ENCODE assay signal across 13 mouse cellular contexts in the genomic region with DNA sequence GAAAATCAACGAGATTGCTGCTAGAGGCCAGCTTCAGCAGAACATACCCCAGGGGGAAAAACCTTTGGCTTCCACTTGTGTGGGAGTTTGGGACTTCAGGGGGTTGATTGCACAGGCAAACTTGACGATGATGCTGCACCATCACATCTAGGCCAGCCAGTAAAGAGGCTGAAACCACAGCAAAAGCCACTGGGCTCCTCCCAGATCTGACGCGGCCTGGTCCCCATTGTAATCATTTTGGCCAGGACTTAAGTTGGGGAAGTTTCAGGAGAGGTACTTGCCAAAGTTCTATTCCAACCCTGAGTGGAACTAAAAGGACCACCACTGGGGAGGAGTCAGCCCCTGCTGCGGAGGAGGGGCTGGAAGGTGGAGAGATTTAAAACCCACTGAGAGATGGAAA. TPM values are rescaled to one million over a fixed set of nuclear protein-coding genes. Genes with fewer than 3 reads are reported as not detected.
DNase-seq lines count a peak whose midpoint lies in the region; ATAC-seq and TF ChIP-seq lines count a peak whose summit lies in the region.
"Had no signal": no experiment of that assay in that cellular context is flagged by ENCODE, and none has a peak within 500 bp of the region (broad histone marks: within the 10 kb centered on the region; RNA-seq: fewer than 3 reads in every experiment).

No protein-coding gene starts in this region.

- H3K79me2 ChIP-seq in MEL (ENCODE audit: control insufficient read depth, insufficient read depth, low read length, poor library complexity) = peaks cover 8% of the 10 kb centered on the region

- peak overlapping the region; percentile 36 for H3K9ac ChIP-seq in MEL (ENCODE audit: control insufficient read depth, low read depth, low read length, poor library complexity, severe bottlenecking)
- peak overlapping the region; percentile 94 for H3K9ac ChIP-seq in liver, embryonic 13.5 days

- no peak for TF ChIP-seq CTCF in MEL (IDR thresholded peaks at IDR 0.05 in 2 of 3, conservative IDR thresholded peaks at IDR 0.05 in 1 of 3; ENCODE audit: control insufficient read depth in 1 of 3, insufficient read depth in 1 of 3, low read depth in 2 of 3, low read length in 3 of 3, poor library complexity in 1 of 3, severe bottlenecking in 1 of 3)

- H3K4me1 ChIP-seq in MEL (ENCODE audit: control insufficient read depth in 1 of 2, insufficient read depth in 2 of 2, low read length in 2 of 2) = peaks cover 22 to 43% of the 10 kb centered on the region in 2 experiments
- H3K4me1 ChIP-seq in liver, embryonic 13.5 days (replicated peaks) = peaks cover 73% of the 10 kb centered on the region

- no peaks in the 10 kb centered on the region for H3K27me3 ChIP-seq in MEL (ENCODE audit: control insufficient read depth in 1 of 2, insufficient read depth in 2 of 2, low read length in 2 of 2)
- no peaks in the 10 kb centered on the region for H3K27me3 ChIP-seq in liver, embryonic 13.5 days

- no peak for TF ChIP-seq RAD21 in MEL (IDR thresholded peaks at IDR 0.05; ENCODE audit: low read depth, low read length)

- peaks cover 0 to 37% of the 10 kb centered on the region in 2 experiments; a peak in 2 of 4 replicates for H3K36me3 ChIP-seq in MEL (ENCODE audit: control insufficient read depth in 1 of 2, insufficient read depth in 2 of 2, low read length in 2 of 2)
- H3K36me3 ChIP-seq in liver, embryonic 13.5 days = no peaks in the 10 kb centered on the region

- H3K27ac ChIP-seq in MEL (ENCODE audit: control insufficient read depth, low read depth, low read length) = peak overlapping the region; percentile 65
- peak overlapping the region; percentile 99 for H3K27ac ChIP-seq in liver, embryonic 13.5 days
- H3K27ac ChIP-seq: macrophage; stomach, postnatal 0 days had no signal

- peak in 1 of 2 experiments; percentile 49; a peak in 2 of 4 replicates for TF ChIP-seq POLR2A in MEL (IDR thresholded peaks at IDR 0.05; ENCODE audit: control insufficient read depth in 1 of 2, insufficient read depth in 1 of 2, low read depth in 1 of 2, low read length in 2 of 2, poor library complexity in 1 of 2)

- ATAC-seq in cerebellum, adult (ENCODE audit: insufficient number of reproducible peaks, low FRiP score, low TSS enrichment) = no peak
- ATAC-seq in erythroblast, adult 5-6 weeks (replicated peaks; ENCODE audit: low FRiP score, poor library complexity, severe bottlenecking) = peak; percentile 31; the same call in 1 of the 2 replicates
- no peak for ATAC-seq in liver, embryonic 13.5 days (ENCODE audit: low read depth)

- 20% methylated on average over 5 of the region's 5 CpGs for WGBS in liver, embryonic 13.5 days (ENCODE audit: insufficient replicate concordance)

- H3K9me3 ChIP-seq in MEL (replicated peaks; ENCODE audit: insufficient read depth, low read length) = no peaks in the 10 kb centered on the region
- H3K9me3 ChIP-seq in liver, embryonic 13.5 days (replicated peaks) = no peaks in the 10 kb centered on the region

- peak overlapping the region; percentile 98 for H3K4me2 ChIP-seq in liver, embryonic 13.5 days

- DNase-seq in cerebellum, adult 18-20 months = peak; percentile 32 to 42
- DNase-seq in MEL (ENCODE audit: low read depth, low spot score) = peak; percentile 81
- peak; percentile 45 for DNase-seq in liver, embryonic 13.5 days
- no peak for DNase-seq in urinary bladder, postnatal 25 days (ENCODE audit: low spot score)
- no peak for DNase-seq in frontal cortex, postnatal 10 days (ENCODE audit: low spot score in 2 of 2)
- DNase-seq in lung, adult 18-20 months = no peak

- TF ChIP-seq EP300 in MEL (IDR thresholded peaks at IDR 0.05; ENCODE audit: low read depth in 1 of 2, low read length in 2 of 2) = 0 out of 4 replicates have a peak, but pooled peaks of 1 of the 2 experiments have one; percentile 23

- no peak overlapping the region for H3K4me3 ChIP-seq in MEL (ENCODE audit: control insufficient read depth in 1 of 2, insufficient read depth in 1 of 2, low read depth in 2 of 2, low read length in 2 of 2)
- peak overlapping the region; percentile 75 for H3K4me3 ChIP-seq in liver, embryonic 13.5 days (replicated peaks)

TF ChIP-seq in MEL, 35 proteins besides CTCF, POLR2A, EP300 and RAD21:
- TF ChIP-seq ELF1 (IDR thresholded peaks at IDR 0.05; ENCODE audit: low read depth, low read length) (no peak), NELFE (IDR thresholded peaks at IDR 0.05; ENCODE audit: low read depth, low read length) (peak; percentile 42; the same call in 1 of the 2 replicates)
TF ChIP-seq in MEL: peak in this region for 1.

RNA-seq across cellular contexts. Expression of a gene that starts 1.6 kb away (rescaled TPM):
- total RNA-seq in MEL (2012; rRNA removed) = not detected in 2 replicates
- polyA plus RNA-seq in MEL (2012; ENCODE audit: insufficient read depth in 1 of 2, insufficient read length in 2 of 2, low read depth in 1 of 2, low replicate concordance in 2 of 2, missing spikeins in 1 of 2) = under 1 TPM in 1 of 2 experiments, not detected in 1; 0.24 TPM
- total RNA-seq in erythroblast, adult 5-6 weeks (2015; ENCODE audit: low replicate concordance) = 7.1 TPM in 1 of 2 replicates, not detected in the other
- total RNA-seq in erythroblast, adult 5-6 weeks (2017; ENCODE audit: low replicate concordance) = not detected in 2 replicates
- polyA plus RNA-seq in liver, embryonic 13.5 days (2015; fragmentation: Nextera tagmentation; extraction: Ambion mirVana) = not detected in 2 replicates
- total RNA-seq: hematopoietic stem cell, adult 5-6 weeks; layer of hippocampus, postnatal 10 days had no signal
- polyA plus RNA-seq: C2C12; macrophage; stomach, postnatal 0 days had no signal

RNA-seq across cellular contexts. Expression of a gene that starts 38.8 kb away (rescaled TPM):
- total RNA-seq in MEL (2012; rRNA removed) = 4.4 and 4.5 TPM in 2 replicates
- polyA plus RNA-seq in MEL (2012; ENCODE audit: insufficient read depth in 1 of 2, insufficient read length in 2 of 2, low read depth in 1 of 2, low replicate concordance in 2 of 2, missing spikeins in 1 of 2) = 1 to 10 TPM in 1 of 2 experiments, not detected in 1; 7.1 TPM
- 2.7 and 6.1 TPM in 2 replicates for total RNA-seq in erythroblast, adult 5-6 weeks (2015; ENCODE audit: low replicate concordance)
- total RNA-seq in erythroblast, adult 5-6 weeks (2017; ENCODE audit: low replicate concordance) = 1.8 and 4.3 TPM in 2 replicates
- 5.3 and 5.4 TPM in 2 replicates for polyA plus RNA-seq in liver, embryonic 13.5 days (2015; fragmentation: Nextera tagmentation; extraction: Ambion mirVana)

Comparison
In these comparisons a context has a peak if more than half of its experiments do, and no peak if none do; other contexts are left out.
1. DNase-seq: peak in cerebellum, adult 18-20 months (2 of 2), MEL (single experiment) and liver, embryonic 13.5 days (single experiment); none in urinary bladder, postnatal 25 days (single experiment), frontal cortex, postnatal 10 days (0 of 2) and lung, adult 18-20 months (0 of 2).